Mouse (Mus musculus) ES-Bruce4 (cell line): Measurements from ENCODE around the gene Pde8a. TPM values are rescaled to one million over a fixed set of nuclear protein-coding genes. Genes with fewer than 3 reads are reported as not detected.

Source experiments
- H3K27ac ChIP-seq: 2 replicates; pipeline ENCODE4 v1.5.1; 2012; ENCODE audit warnings: low read length, inconsistent platforms; ENCODE audit not compliant: insufficient read depth
- H3K27me3 ChIP-seq: 2 replicates; pipeline ENCODE4 v1.6.1; 2012; ENCODE audit warnings: mild to moderate bottlenecking, low read length, inconsistent platforms; ENCODE audit not compliant: control insufficient read depth, poor library complexity, insufficient read depth, severe bottlenecking
- H3K36me3 ChIP-seq: 2 replicates; pipeline ENCODE4 v1.6.1; 2012; ENCODE audit warnings: inconsistent platforms, mild to moderate bottlenecking, low read length, moderate library complexity; ENCODE audit not compliant: control insufficient read depth, poor library complexity, insufficient read depth, severe bottlenecking
- H3K4me1 ChIP-seq: one replicate; pipeline ENCODE4 v1.8.1; 2011; ENCODE audit warnings: low read length; ENCODE audit not compliant: control insufficient read depth, insufficient read depth
- H3K4me3 ChIP-seq: 2 replicates; pipeline ENCODE4 v1.5.1; 2011; ENCODE audit warnings: low read depth, mild to moderate bottlenecking, low read length
- H3K9ac ChIP-seq: 2 replicates; pipeline ENCODE4 v1.6.1; 2012; ENCODE audit warnings: low read depth, mild to moderate bottlenecking, inconsistent platforms; ENCODE audit not compliant: poor library complexity, severe bottlenecking
- H3K9me3 ChIP-seq: replicated peaks from 2 replicates; pipeline ENCODE4 v1.6.1; 2012; ENCODE audit warnings: mild to moderate bottlenecking, low read length, inconsistent platforms; ENCODE audit not compliant: control insufficient read depth, poor library complexity, insufficient read depth, severe bottlenecking
- CTCF ChIP-seq: IDR thresholded peaks from one replicate; pipeline ENCODE4 v1.8.1; 2011; ENCODE audit warnings: low read depth, low read length
- EP300 ChIP-seq: IDR thresholded peaks from 2 replicates; pipeline ENCODE4 v1.6.1; 2011; ENCODE audit warnings: low read depth, low read length; ENCODE audit not compliant: insufficient read depth
- POLR2A ChIP-seq: IDR thresholded peaks from one replicate; pipeline ENCODE4 v1.8.1; 2011; ENCODE audit warnings: low read length; ENCODE audit not compliant: insufficient read depth
- polyA plus RNA-seq: library from polyadenylated mRNA; stranded (reverse); fragments of >200 nt; gene quantifications from 2 replicates; pipeline ENCODE4 v1.2.4, GENCODE M21; 2011; ENCODE audit warnings: low read depth; ENCODE audit not compliant: missing spikeins, insufficient read depth, insufficient read length

Gene Pde8a
- polyA plus RNA-seq = 7.0 and 7.4 TPM in 2 replicates

DNA sequence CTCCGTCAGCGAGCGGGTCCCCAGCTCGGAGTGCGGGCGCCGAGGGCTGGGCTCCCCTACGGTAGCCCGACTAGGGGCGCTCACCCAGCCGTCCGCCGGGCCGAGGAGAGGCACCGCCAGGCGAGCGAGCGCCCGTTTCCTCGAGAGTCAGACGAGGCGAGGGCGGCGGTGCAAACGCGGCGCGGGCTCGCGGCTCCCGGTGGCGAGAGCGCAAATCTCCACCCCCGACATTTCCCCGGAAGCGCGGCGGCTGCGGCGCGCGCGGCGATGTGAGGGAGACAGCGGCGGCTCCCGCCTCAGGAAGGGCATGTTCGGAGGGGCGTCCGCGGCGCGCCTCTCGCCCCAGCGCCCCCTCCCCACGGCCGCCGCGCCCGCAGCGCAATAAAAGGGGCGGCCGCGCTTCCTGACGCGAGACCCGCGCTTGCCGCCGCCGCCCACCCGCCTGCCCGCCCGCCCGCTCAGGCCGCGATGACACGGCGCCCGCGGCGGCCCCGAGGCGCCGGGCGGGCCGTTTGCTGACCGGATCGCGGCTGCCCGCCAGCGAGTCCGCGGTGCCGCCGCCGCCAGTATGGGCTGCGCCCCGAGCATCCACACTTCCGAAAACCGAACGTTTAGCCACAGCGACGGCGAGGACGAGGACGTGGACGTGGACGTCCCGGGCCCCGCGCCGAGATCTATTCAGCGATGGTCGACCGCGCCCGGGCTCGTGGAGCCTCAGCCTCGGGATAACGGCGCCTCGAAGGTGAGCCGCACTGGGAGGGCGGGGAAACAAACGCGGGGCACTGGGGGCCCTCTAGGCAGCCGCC, at the start of gene Pde8a:
TSS of gene Pde8a (plus strand) at position 250 of the 806 bp plus-strand sequence.
- Histone ChIP-seq H3K4me1 (peaks cover 7% of the 10 kb centered on the region), H3K9ac (peak within 1 kb of the TSS; percentile 57), H3K27ac (no peak within 1 kb of the TSS), H3K27me3 (peaks cover 16% of the 10 kb centered on the region), H3K9me3 (no peaks in the 10 kb centered on the region), H3K36me3 (no peaks in the 10 kb centered on the region), H3K4me3 (peak within 1 kb of the TSS; percentile 83)
- TF ChIP-seq POLR2A (no peak), CTCF (no peak), EP300 (no peak)

DNA sequence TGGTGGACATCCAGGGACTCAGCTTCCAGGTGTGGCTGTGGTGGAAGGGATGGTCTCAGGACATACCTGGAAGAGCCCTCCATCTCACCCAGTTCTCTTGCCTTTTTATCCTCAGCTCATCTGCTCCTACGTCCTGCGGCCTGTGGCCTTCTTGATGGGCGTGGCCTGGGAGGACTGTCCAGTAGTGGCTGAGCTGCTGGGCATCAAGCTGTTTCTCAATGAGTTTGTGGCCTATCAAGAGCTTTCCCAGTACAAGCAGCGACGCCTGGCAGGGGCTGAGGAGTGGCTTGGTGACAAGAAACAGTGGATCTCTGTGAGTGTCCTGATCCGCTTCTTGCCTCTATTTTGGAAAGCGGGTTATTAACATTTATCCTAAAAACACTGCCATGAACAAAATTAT, 49.0 kb upstream of the Pde8a start:
- no peaks in the 10 kb centered on the region for H3K9me3 ChIP-seq
- H3K4me1 ChIP-seq = no peaks in the 10 kb centered on the region
- no peak overlapping the region for H3K27ac ChIP-seq
- no peak overlapping the region for H3K9ac ChIP-seq
- TF ChIP-seq POLR2A = no peak
- no peak for TF ChIP-seq CTCF
- no peak for TF ChIP-seq EP300
- no peaks in the 10 kb centered on the region for H3K36me3 ChIP-seq
- no peak overlapping the region for H3K4me3 ChIP-seq
- H3K27me3 ChIP-seq = no peaks in the 10 kb centered on the region

DNA sequence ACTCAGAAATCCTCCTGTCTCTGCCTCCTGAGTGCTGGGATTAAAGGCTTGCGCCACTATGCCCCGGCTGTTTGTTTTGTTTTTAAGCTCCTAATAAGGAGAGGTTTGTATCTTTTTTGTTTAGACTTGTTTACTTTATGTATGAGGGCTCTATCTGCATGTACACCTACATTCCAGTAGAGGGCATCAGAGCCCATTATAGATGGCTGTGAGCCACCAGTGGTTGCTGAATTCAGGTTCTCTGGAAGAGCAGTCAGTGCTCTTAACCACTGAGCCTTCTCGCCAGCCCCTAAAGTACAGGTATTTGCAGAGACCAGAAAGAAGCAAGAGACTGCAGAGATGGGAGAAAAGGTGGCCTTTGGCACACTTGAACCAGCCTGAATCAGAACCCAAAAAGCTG, 46.3 kb upstream of the Pde8a start:
- H3K36me3 ChIP-seq = no peaks in the 10 kb centered on the region
- H3K4me3 ChIP-seq = no peak overlapping the region
- TF ChIP-seq EP300 (no peak), POLR2A (no peak), CTCF (peak; percentile 35)
- H3K4me1 ChIP-seq = no peaks in the 10 kb centered on the region
- H3K27ac ChIP-seq = no peak overlapping the region
- no peaks in the 10 kb centered on the region for H3K27me3 ChIP-seq
- H3K9me3 ChIP-seq = no peaks in the 10 kb centered on the region
- H3K9ac ChIP-seq = no peak overlapping the region

DNA sequence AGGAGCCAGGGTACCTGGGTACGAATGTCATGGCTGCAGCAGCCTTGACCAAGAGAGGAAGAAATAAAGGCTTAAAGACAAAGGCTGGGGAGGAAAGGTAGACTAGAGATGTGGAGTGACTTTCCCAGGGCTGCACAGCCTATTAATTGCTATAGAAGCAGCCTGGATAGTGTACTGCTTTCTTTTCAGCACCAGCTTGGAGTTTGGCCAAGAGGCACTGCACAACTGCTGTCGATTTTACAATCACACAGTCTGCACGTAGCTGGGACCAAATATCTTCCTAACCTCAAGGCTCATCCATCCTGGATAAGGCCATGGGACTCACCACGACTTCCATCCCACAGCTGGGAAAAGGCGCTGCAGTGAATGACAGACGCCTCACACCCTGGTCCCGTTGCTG, 44.0 kb upstream of the Pde8a start:
- H3K27me3 ChIP-seq = no peaks in the 10 kb centered on the region
- H3K27ac ChIP-seq = no peak overlapping the region
- no peak for TF ChIP-seq EP300
- no peak for TF ChIP-seq POLR2A
- TF ChIP-seq CTCF = no peak
- H3K4me1 ChIP-seq = no peaks in the 10 kb centered on the region
- no peaks in the 10 kb centered on the region for H3K36me3 ChIP-seq
- H3K9me3 ChIP-seq = no peaks in the 10 kb centered on the region
- no peak overlapping the region for H3K4me3 ChIP-seq
- no peak overlapping the region for H3K9ac ChIP-seq

DNA sequence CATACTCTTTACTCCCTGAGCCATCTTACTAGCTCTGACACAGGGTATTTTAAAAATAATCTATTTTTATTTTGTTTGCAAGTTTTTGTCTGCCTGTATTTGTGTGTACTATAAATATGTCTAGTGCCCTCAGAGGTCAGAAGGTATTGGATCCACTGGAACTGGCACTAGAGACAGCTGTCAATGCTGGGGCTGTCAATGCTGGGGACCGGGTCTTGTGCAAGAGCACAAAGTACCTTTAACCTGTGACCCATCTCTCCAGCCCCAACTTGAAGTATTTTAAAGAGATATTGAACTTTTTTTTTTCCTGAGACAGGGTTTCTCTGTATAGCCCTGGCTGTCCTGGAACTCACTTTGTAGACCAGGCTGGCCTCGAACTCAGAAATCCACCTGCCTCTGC, 39.5 kb upstream of the Pde8a start:
- H3K36me3 ChIP-seq = no peaks in the 10 kb centered on the region
- no peak overlapping the region for H3K9ac ChIP-seq
- no peaks in the 10 kb centered on the region for H3K9me3 ChIP-seq
- no peak overlapping the region for H3K4me3 ChIP-seq
- H3K27me3 ChIP-seq = no peaks in the 10 kb centered on the region
- H3K27ac ChIP-seq = no peak overlapping the region
- H3K4me1 ChIP-seq = peaks cover 2% of the 10 kb centered on the region
- TF ChIP-seq POLR2A (no peak), EP300 (no peak), CTCF (no peak)

DNA sequence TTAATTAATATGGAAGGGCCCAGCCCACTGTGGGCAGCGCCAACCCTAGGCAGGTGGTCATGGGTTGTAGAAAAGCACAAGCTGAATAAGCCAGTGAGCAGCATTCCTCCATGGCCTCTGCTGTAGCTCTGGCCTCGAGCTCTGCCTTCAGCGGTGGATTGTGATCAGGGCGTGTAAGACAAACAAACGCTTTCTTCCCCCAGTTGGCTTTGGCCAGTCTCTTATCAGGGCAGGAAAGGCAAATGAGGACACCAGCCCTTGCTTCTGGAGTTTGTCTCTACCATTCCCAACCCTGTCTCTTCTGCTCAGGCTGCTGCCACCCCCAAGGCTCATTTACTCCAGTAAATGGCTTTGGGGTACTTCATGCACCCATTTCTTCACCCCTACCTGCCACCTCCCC, 38.7 kb upstream of the Pde8a start:
- no peak overlapping the region for H3K27ac ChIP-seq
- H3K9me3 ChIP-seq = no peaks in the 10 kb centered on the region
- no peaks in the 10 kb centered on the region for H3K27me3 ChIP-seq
- H3K4me3 ChIP-seq = no peak overlapping the region
- peaks cover 2% of the 10 kb centered on the region for H3K4me1 ChIP-seq
- H3K36me3 ChIP-seq = no peaks in the 10 kb centered on the region
- TF ChIP-seq EP300 = no peak
- TF ChIP-seq POLR2A = no peak
- no peak for TF ChIP-seq CTCF
- H3K9ac ChIP-seq = no peak overlapping the region
